Mouse (Mus musculus) cerebellum, postnatal 4 days (tissue): ENCODE data around the gene Eif4e2.

Experiments
- DNase-seq, 2 experiments: peaks; one replicate each; pipeline ENCODE4 v3.0.0; 2022; ENCODE audit warnings: low spot score in 2 of 2, mixed read lengths in 1 of 2

Gene Eif4e2

GRCm38 (mm10) chr1:87201848-87202247, 11.9 kb upstream of the Eif4e2 start:
- DNase-seq: no peak

DNA sequence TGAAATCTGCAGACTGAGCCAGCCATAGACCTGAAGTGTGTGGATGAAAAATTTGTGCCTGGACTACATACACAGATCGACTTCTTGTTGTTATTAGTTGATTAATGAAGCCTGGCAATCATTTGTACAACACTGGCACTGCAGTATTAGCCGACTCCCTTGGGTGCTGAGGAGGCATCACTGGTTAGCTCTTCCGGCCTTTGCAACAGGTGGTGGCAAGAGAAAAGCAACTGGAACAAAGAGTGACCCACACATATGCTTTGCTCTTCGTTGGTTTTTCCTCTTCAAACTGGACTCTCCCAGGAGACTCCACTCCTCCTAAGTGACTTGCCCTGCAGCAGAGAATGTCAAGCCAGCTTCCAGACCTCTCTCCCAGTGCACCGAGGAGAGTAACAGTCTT, 9.9 kb upstream of the Eif4e2 start:
- DNase-seq: no peak

GRCm38 (mm10) chr1:87204465-87204864, 9.2 kb upstream of the Eif4e2 start, which contains the start of gene Chrng:
Gene Chrng (plus strand): TSS chr1:87204657.
- DNase-seq: no peak

DNA sequence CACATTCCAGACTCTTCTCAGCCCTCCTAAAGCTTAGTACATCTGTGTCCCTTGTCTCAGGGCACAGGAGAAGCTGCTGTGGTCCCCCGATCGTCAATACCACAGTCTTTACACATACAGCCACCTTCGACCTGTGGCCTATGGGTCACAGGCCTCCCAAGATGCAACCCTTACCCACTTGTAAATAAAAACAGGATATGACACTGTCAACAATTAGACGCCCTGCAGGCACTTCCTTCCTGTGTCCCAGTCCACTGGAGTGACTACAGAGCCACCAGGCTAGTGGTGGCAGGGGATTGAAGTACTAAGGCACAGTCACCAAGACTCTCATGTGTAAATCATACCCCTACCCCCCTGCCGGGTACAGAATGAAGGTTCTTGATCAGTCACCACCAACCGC, 8.7 kb upstream of the Eif4e2 start:
- DNase-seq: no peak

DNA sequence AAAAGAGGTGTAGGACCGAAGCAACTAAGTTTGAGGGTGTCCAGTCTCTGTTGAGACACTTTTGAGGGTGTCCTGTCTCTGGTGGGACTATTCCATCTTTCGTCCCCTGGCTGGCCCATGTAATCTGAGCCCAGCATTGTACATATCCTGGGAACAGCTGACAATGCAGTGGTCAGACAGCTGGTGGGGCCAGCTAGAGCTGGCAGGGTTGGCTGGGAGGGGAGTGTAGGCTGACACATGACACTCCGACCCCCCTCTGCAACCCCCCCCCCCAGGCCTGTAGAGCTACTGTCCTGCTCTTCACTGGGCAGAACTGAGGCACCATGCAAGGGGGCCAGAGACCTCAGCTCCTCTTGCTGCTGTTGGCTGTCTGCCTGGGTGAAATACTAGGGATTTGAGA, 8.2 kb upstream of the Eif4e2 start:
- no peak for DNase-seq

- no peak for DNase-seq
These were observed 7.4 kb upstream of the Eif4e2 start for GRCm38 (mm10) chr1:87206339-87206738.

DNA sequence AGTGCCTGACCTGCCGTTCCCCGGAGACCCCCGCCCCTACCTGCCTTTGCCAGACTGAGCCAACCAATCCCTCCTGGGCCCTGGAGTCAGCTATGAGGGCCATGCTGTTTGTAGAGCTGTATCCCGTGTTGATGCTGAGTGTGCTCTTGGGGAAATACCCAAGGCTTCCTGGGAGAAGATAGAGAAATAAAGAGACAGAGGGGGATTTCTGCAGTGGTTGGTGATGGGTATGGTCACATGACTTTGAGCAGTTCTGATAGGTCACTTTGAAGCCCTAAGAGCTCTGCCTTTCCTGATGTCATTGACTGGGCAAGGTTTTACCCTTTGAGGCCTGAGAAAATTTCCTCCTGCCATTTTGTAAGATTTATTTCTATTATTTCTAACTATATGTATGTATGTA, 2.3 kb upstream of the Eif4e2 start:
- DNase-seq: no peak

DNA sequence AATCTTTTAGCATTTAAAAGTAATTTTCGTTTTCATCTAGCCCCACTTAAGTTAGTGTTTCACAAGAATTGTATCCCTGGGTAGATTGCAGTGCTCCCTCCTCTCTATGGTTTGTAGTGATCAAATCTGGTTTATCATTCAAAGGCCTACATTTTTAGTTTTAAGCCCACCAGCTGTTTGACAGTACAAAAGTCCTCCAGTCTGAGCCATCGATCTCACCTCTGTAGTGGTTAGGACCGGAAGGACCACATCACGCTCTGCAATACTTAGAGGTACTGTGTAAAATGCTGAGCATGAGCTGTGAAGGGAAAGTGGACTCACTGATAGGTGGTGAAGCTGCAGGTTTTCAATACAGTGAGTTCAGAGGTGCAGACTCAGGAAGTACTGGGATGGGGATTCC, 1.0 kb downstream of the Eif4e2 start:
- no peak for DNase-seq

DNA sequence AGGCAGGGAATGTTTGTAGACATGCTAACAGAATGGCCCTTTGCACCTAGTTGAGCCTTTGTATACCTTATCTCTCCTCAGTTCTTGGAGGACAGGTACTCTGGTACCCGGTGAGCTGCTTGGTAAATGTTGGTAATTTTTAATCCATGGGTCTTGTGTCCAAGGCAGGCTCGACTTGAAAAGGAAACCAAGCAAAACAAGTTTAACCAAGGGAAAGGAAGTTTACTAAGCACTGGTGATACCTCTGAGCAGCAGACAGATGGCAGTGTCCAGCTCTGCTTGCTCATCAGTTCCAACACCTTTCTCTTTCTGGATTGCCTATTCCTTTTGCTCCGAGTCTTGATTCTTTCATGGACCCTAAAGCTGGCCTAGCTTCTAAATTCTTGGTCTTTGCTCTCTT, 4.2 kb downstream of the Eif4e2 start:
- DNase-seq: no peak

DNA sequence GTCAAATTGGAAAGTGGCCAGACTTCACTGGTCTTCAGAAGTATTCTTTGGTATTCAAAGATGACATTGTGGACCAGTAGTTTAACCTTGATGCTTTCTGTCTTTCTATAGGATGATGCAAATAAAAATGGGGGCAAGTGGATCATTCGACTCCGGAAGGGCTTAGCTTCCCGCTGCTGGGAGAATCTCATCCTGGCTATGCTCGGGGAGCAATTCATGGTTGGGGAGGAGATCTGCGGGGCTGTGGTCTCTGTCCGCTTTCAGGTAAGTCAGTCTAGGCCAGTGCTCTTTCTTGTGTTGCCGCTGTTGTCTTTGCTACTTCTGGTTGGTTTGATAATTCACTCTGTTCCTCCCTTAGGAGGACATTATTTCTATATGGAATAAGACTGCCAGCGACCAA, 12.0 kb downstream of the Eif4e2 start:
- DNase-seq: no peak

DNA sequence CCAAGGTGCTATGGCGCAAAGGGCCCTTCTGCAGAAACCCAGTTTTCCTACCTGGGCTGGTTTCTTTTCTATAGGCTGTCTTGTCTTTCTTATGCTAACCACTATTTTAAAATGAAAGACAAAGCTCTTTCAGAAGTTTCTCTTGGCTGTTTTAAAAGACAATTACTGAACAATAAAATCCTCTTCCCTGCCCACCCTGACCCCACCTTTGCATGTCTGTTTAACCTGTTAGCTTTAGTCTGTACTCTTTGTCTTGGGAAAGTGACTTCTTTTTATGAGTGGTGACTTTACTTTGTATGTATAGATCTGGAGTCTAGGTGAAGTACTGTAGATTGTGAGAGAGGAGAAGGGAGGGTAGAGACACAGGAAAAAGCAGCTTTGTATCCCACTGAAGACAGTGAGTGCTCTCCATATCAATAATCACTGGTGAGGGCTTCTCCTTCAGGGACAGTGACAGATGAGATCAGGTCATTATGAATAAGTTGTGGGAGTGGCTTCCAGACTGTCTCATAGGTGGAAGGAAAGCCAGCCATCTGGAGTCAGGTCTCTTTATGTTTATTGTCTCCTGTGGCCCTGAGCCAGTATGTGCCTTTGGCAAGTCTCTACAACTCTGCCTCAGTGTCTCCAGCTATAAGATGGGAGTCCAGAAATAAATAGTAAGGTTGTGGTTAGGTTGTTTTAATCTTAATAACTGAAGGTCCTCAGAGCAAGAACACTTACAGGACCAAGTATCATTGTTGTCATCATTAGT, 12.9 kb downstream of the Eif4e2 start:
- DNase-seq: no peak

- DNase-seq: peak in 1 of 2 experiments; percentile 31
These were observed 13.4 kb downstream of the Eif4e2 start for GRCm38 (mm10) chr1:87227160-87227550.

DNA sequence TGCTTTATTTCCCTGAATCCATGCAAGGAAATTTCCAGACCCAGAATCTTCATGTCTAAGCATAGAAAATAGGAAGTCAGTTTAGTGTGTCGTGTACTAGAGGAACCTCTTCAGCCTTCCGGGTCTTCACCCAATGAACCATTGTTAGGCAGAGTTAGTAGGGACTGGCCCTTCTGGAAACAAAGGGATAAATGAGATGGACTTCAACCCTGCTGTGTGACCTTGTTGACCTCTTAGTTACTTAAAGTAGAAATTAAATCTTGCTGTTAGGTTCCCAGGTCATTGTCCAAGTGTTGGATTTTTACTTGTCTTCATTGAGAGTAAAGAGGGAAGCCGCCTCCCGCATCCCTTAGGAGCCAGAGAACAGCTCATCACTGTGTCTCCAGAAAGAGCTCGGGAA, 16.9 kb downstream of the Eif4e2 start:
- DNase-seq: no peak

DNA sequence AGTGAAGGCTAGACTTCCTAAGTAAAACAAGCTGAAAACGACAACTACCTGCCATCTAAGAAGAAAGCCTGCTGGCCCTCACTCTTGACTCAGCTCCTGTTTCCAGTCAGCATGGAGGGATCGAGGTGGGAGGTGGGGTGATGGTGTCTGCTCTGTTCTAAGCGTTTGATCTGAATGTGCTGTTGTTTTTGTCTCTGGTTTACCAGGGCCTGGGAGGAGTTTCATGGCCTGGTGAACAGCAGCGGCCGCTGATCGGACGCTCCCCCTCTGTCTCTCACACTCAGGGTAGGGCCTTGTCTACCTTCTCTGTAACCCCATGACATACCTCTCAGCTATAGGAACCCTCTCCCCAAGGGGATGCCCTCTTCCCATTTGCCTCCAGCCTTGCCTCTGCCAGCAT, 18.5 kb downstream of the Eif4e2 start:
- DNase-seq: no peak

DNA sequence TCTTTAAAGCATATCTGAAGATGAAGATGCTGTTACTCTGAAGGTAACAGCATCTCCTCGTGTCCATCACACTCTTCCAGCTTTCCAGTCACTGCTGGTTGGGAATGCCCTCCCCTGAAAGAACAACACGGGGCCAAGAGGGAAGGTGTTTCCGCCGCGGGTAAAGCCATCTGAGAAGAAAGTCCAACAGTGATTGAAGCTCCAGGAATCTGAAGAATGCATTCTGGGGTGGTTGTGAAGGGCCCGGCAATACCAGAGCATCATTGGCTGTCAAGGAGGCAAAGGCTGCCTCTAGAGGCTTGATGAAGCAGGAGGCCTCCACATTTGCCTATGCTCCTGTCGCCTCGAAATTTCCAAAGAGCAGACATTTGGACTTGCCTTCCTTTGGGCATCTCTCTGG, 25.3 kb downstream of the Eif4e2 start:
- no peak for DNase-seq

- no peak for DNase-seq
These were observed 29.3 kb downstream of the Eif4e2 start for GRCm38 (mm10) chr1:87243021-87243420.

GRCm38 (mm10) chr1:87245430-87245829, 31.7 kb downstream of the Eif4e2 start:
- DNase-seq: no peak

DNA sequence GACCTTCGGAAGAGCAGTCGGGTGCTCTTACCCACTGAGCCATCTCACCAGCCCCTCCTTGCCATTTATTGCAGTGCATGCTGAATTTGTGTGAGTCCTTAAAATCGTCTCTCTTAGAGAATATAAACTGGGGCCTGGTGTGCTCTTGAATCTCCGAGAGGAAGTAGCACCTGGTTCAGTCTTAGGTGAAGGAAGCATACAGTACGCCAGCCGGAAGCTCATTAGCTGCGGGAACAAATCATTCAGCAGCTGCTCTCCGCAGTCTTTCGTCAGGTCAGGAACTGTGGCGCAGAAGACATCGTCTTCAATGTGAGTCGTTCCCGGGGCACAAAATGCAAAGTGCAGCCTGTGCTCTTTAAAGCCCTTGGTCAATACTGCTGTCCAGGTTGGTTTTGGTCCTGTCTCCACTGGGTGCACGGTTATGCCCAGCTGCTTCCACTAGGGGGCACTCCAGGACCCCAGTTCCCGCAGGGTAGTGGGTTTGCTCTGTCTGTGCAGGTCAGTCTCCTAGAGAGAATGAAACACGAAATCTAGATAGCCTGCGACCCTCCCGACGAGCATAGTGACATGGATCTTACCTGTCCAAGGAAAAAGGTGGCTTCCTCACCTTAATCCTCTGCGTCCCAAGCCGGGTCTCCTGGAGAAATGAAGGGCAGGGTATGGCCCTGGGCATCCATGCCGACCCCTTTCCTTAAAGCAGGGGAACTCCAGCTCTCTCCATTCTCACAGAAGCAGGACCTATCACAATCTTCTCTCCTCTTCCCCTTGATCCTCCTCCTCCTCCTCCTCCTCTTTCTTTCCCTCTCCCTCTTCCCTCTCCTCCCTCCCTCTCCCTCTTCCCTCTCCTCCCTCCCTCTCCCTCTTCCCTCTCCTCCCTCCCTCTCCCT, 32.5 kb downstream of the Eif4e2 start:
- DNase-seq: peak; percentile 85 to 92

DNA sequence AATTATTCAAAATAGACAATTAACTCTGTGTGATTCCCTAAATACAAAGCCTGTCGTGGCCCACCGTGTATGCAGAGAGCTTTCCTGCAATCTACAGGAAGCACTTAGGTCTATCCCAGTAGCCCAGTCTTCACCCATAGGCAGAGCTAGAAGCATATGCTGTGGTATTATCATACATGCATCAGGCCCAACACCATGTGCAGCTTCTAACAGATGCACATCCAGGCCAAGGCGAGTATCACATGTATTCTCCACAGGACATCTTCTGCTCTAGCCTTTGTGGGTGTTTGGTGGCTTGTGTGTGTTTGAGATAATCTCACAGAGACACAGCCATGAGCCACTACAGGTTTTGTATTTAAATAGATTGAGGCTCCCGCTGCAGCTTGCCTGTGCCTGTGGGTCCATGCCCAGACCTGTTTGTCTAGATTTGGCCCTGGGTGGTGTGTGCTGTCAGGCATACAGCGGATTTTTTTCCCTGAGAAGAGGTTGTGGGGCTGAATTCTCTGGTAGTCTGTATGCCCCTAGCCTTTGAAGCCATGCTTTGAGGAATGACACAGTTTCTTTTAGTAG, 38.4 kb downstream of the Eif4e2 start:
- no peak for DNase-seq

- no peak for DNase-seq
These were observed 41.5 kb downstream of the Eif4e2 start for GRCm38 (mm10) chr1:87255173-87255572.

DNA sequence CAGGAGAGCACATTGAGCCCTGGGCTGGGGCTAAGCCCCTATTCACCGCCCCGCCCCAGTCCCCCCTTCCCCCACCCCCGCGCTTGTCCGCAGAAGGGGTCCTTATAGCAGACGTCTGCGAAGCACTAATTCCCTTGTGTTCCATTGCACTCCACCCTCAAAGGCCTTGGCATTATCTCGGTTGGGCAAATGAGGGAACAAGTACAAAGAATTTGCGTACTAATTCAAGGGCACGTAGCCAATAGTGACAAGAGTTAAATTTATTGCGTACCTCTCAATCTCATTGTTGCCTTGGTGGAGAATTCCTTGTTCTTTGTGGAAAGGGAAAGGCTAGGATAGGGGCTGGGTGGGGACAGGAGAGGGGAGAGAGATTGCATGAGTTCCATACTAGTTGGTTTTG, 44.0 kb downstream of the Eif4e2 start:
- DNase-seq: no peak

DNA sequence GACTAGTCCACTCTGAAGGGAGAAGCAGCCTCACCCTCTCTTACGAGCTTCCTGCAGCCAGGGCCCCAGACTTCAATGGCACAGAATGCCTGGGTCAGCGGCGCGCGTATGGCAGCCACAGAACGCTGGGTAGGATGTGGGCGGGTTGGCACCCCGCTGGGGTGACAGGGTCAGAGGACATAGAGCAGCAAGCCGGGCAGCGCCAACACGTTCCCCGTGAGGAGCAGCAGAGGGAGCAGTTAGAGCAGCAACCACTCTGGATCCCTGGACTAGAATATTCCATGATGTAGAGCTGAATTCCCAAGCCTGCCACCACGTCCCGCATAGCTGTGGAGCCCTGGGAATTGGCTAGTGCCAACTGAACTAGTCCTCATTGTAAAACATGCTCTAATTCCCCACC, 44.8 kb downstream of the Eif4e2 start:
- peak in 1 of 2 experiments; percentile 14 for DNase-seq

GRCm38 (mm10) chr1:87259316-87259715, 45.6 kb downstream of the Eif4e2 start:
- no peak for DNase-seq
